Mouse (Mus musculus): ENCODE measurements around the gene Sf3b3. TPM values are rescaled to one million over a fixed set of nuclear protein-coding genes. Genes with fewer than 3 reads are reported as not detected.
"Not testable (repeated sequence)": the region's sequence is repeated elsewhere in the genome, so short reads cannot be mapped to it uniquely, and the experiment has no call there.

The Sf3b3 gene
- polyA plus RNA-seq, 1 experiment from 2014 or later: 125 TPM

DNA sequence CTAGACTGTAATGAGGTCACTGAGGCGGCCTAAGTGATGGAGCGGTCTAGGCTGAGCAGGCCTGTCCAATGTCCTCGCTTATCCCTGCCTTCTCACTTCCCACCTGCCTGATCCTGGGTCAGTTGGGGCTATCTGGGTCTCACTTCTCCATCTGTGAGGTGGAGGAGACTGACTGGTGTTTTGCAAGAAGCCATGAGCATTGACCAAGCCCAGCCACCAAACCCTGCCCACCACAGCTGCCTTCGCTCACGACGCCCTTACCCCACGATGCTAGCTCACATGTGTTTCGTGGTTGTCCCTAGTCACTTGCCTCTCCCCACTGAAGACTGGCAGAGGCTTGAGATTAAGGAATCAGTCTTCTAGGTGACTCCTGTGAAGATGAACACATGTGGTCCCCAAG lies 49.5 kb downstream of the Sf3b3 start:
- H3K36me3 ChIP-seq: no peaks in the 10 kb centered on the region
- ATAC-seq (ENCODE audit: insufficient number of reproducible peaks, low FRiP score, low TSS enrichment, low read depth): no peak
- WGBS: 95% methylated on average over 8 of the region's 8 CpGs
- no peak overlapping the region for H3K27ac ChIP-seq
- H3K9me3 ChIP-seq: no peaks in the 10 kb centered on the region
- H3K4me3 ChIP-seq: no peak overlapping the region
- H3K4me1 ChIP-seq: peaks cover 13% of the 10 kb centered on the region
- no peak overlapping the region for H3K9ac ChIP-seq
- H3K27me3 ChIP-seq: no peaks in the 10 kb centered on the region
- no peak overlapping the region for H3K4me2 ChIP-seq

DNA sequence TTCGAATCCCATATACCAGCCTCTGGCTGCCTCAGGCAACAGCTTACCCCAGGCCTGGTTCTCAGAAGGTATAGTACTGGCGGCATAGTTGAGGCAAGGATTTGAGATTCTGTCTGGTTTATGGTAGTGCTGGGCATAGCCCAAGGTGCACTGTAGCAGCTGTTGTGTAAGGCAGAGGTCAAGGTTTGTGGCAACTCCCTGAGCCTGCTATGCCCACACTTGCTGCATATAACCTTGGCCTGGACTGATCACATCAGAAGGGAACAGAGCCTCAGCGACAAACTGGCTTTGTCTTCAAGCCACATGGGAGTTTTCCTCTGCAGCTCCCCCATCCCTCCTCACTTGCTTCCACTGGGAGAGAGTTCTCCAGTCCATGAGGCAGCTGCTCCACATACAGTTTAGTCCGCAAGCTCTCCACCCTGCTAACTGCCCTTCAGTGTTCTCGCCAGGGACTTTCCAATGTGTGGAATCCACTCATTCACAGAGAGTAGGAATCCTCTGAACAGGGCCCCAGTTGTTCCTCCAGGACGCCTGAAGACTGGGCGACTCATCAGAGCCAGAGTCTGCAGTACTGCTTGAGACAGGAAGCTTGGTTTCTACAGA lies 52.1 kb downstream of the Sf3b3 start:
- ATAC-seq (ENCODE audit: insufficient number of reproducible peaks, low FRiP score, low TSS enrichment, low read depth): no peak
- Histone ChIP-seq H3K27me3 (no peaks in the 10 kb centered on the region), H3K4me2 (no peak overlapping the region), H3K27ac (no peak overlapping the region), H3K9me3 (no peaks in the 10 kb centered on the region), H3K4me1 (peaks cover 20% of the 10 kb centered on the region), H3K36me3 (no peaks in the 10 kb centered on the region), H3K9ac (no peak overlapping the region), H3K4me3 (no peak overlapping the region)
- WGBS: 81% methylated on average over 7 of the region's 7 CpGs

DNA sequence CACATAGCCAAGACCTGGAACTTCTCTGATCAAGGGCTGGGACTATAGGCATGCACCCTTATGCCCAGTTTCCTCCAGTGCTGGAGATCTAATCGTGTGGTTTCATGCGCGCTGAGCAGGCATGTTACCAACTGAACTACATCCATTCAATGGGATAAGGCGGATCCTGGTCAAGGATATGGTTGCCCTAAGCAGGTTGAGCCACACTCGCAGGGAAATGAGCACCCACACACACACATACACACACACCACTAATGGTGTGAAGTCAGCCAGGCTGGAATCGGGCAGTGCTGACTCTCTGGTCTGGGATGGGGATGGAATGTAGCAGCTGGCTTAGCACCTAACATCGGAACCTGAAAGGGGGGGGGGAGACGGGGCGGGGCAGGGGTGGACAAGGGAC lies 52.7 kb downstream of the Sf3b3 start:
- no peak for ATAC-seq (ENCODE audit: insufficient number of reproducible peaks, low FRiP score, low TSS enrichment, low read depth)
- Histone ChIP-seq H3K27ac (no peak overlapping the region), H3K9ac (no peak overlapping the region), H3K4me3 (no peak overlapping the region), H3K36me3 (no peaks in the 10 kb centered on the region), H3K4me2 (no peak overlapping the region), H3K27me3 (no peaks in the 10 kb centered on the region), H3K4me1 (peaks cover 25% of the 10 kb centered on the region), H3K9me3 (no peaks in the 10 kb centered on the region)
- WGBS: 85% methylated on average over 8 of the region's 9 CpGs

- Histone ChIP-seq H3K36me3 (no peaks in the 10 kb centered on the region), H3K27ac (no peak overlapping the region), H3K9me3 (no peaks in the 10 kb centered on the region), H3K9ac (no peak overlapping the region), H3K4me1 (peaks cover 26% of the 10 kb centered on the region), H3K4me2 (no peak overlapping the region), H3K4me3 (no peak overlapping the region), H3K27me3 (no peaks in the 10 kb centered on the region)
- 59% methylated on average over 9 of the region's 9 CpGs for WGBS
- ATAC-seq (ENCODE audit: insufficient number of reproducible peaks, low FRiP score, low TSS enrichment, low read depth): no peak
Observed at GRCm38 (mm10) chr8:110793511-110793910, 53.1 kb downstream of the Sf3b3 start.

DNA sequence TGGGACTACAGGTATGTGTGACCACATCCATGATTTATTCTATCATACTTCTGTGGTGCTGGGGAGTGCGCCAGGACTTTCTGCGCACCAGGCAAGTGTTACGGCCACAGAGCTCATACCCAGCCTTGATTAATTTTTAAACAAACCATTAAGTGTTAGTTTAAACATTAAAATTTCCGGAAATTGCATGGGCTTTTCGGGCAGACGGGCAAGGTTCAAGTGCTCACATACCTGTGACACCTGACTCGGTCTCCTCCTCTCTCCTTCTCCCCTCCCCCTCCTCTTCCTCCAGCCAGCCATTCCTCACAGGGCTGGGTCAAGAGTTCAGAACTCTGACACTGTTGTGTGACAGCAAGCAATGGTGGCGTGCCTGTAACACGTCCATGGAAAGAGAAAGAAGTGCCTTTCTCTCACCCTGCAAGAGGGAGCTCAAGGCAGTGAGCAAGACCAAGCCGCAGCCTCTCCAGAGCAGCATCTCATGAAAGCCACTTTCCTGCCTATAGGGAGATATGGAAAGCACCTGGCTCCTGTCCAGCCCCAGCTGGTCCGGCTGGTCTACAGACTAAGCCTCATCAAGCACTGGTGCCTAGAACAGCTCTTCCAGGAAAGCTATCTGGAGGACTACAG lies 53.9 kb downstream of the Sf3b3 start:
- H3K4me3 ChIP-seq: no peak overlapping the region
- H3K27me3 ChIP-seq: no peaks in the 10 kb centered on the region
- no peak overlapping the region for H3K9ac ChIP-seq
- H3K9me3 ChIP-seq: no peaks in the 10 kb centered on the region
- no peak overlapping the region for H3K27ac ChIP-seq
- WGBS: 55% methylated on average over 11 of the region's 11 CpGs
- H3K36me3 ChIP-seq: no peaks in the 10 kb centered on the region
- no peak overlapping the region for H3K4me2 ChIP-seq
- H3K4me1 ChIP-seq: peaks cover 26% of the 10 kb centered on the region
- ATAC-seq (ENCODE audit: insufficient number of reproducible peaks, low FRiP score, low TSS enrichment, low read depth): no peak

DNA sequence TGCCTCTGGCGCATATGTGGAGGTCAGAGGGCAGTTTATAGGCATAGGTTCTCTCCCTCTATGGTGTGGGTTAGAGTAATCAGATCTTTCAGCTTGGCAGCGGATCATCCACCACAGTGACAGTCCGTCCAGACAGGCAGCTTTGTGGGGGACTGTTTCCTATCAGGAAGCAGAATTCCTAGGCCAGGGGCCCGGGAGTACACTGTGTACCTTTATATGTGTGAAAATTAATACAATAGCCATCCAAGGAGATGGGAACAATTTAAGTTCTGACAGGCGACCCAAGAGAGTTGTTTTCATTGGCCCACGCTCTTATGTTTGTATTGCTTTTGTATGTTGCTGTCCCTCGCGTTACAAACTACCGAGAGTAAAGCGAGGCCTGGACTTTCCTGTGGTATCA lies 55.4 kb downstream of the Sf3b3 start:
- no peak for ATAC-seq (ENCODE audit: insufficient number of reproducible peaks, low FRiP score, low TSS enrichment, low read depth)
- Histone ChIP-seq H3K4me2 (no peak overlapping the region), H3K4me1 (peaks cover 26% of the 10 kb centered on the region), H3K27me3 (no peaks in the 10 kb centered on the region), H3K9me3 (no peaks in the 10 kb centered on the region), H3K27ac (no peak overlapping the region), H3K36me3 (no peaks in the 10 kb centered on the region), H3K4me3 (no peak overlapping the region), H3K9ac (no peak overlapping the region)
- 73% methylated on average over 10 of the region's 10 CpGs for WGBS

- Histone ChIP-seq H3K4me3 (no peak overlapping the region), H3K36me3 (no peaks in the 10 kb centered on the region), H3K4me2 (no peak overlapping the region), H3K27ac (peak overlapping the region; percentile 65; the same call in 1 of the 2 replicates), H3K9ac (no peak overlapping the region), H3K9me3 (no peaks in the 10 kb centered on the region), H3K4me1 (peaks cover 26% of the 10 kb centered on the region), H3K27me3 (no peaks in the 10 kb centered on the region)
- WGBS: 59% methylated on average over 6 of the region's 6 CpGs
- ATAC-seq (ENCODE audit: insufficient number of reproducible peaks, low FRiP score, low TSS enrichment, low read depth): no peak
Observed at GRCm38 (mm10) chr8:110790270-110790669, 56.3 kb downstream of the Sf3b3 start.

DNA sequence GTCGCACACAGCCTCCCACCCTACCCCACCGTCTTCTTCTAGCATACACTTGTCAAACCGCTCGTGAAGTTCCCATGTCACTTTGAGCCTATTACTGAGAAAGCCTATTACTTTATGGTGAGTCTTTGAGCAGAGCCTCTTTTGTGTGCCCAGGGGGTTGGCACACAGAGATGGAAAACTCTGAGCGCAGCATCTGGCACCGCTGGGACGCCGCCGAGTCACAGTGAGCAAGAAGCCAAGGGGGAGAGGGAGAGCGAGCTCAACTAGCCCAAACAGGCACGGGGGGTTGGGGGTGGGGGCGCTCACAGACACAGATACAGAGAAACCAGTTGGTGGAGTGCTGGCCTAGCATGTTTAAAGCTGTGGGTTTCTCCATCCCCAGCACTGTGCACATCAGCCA lies 57.0 kb downstream of the Sf3b3 start:
- 34% methylated on average over 12 of the region's 12 CpGs for WGBS
- no peaks in the 10 kb centered on the region for H3K27me3 ChIP-seq
- H3K9ac ChIP-seq: no peak overlapping the region
- H3K27ac ChIP-seq: peak overlapping the region; percentile 65
- H3K4me1 ChIP-seq: peaks cover 26% of the 10 kb centered on the region
- no peaks in the 10 kb centered on the region for H3K9me3 ChIP-seq
- H3K4me2 ChIP-seq: no peak overlapping the region
- no peaks in the 10 kb centered on the region for H3K36me3 ChIP-seq
- ATAC-seq (ENCODE audit: insufficient number of reproducible peaks, low FRiP score, low TSS enrichment, low read depth): 0 out of 2 replicates have a peak, but pooled peaks have one; percentile 35
- no peak overlapping the region for H3K4me3 ChIP-seq

GRCm38 (mm10) chr8:110788981-110789380 lies 57.6 kb downstream of the Sf3b3 start:
- H3K9ac ChIP-seq: no peak overlapping the region
- no peak overlapping the region for H3K4me3 ChIP-seq
- H3K4me1 ChIP-seq: peaks cover 26% of the 10 kb centered on the region
- H3K4me2 ChIP-seq: no peak overlapping the region
- peak overlapping the region; percentile 65; the same call in 1 of the 2 replicates for H3K27ac ChIP-seq
- H3K27me3 ChIP-seq: no peaks in the 10 kb centered on the region
- WGBS: 62% methylated on average over 12 of the region's 12 CpGs
- H3K36me3 ChIP-seq: no peaks in the 10 kb centered on the region
- ATAC-seq (ENCODE audit: insufficient number of reproducible peaks, low FRiP score, low TSS enrichment, low read depth): no peak
- H3K9me3 ChIP-seq: no peaks in the 10 kb centered on the region

GRCm38 (mm10) chr8:110787411-110787954 lies 59.1 kb downstream of the Sf3b3 start:
- no peaks in the 10 kb centered on the region for H3K27me3 ChIP-seq
- no peak overlapping the region for H3K4me2 ChIP-seq
- no peaks in the 10 kb centered on the region for H3K36me3 ChIP-seq
- no peak overlapping the region for H3K27ac ChIP-seq
- peaks cover 15% of the 10 kb centered on the region for H3K4me1 ChIP-seq
- H3K9ac ChIP-seq: no peak overlapping the region
- H3K9me3 ChIP-seq: no peaks in the 10 kb centered on the region
- no peak for ATAC-seq (ENCODE audit: insufficient number of reproducible peaks, low FRiP score, low TSS enrichment, low read depth)
- WGBS: 76% methylated on average over 9 of the region's 9 CpGs
- no peak overlapping the region for H3K4me3 ChIP-seq

DNA sequence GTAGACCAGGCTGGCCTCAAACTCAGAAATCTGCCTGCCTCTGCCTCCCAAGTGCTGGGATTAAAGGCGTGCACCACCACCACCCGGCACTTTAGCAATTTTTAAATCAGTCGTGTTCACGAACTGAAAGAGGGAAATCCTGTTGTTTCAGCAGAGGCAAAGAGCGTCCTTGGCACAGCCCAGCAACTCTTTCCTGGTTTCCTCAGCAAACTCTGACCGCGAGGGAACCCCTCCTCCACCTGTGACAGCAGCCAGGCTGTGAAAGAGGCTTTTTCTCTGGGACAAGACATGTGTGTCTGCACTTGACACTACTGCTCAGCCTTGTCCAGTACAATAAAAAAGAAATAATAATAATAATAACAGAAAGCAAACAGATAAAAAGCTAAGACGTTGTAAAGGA lies 59.7 kb downstream of the Sf3b3 start:
- ATAC-seq (ENCODE audit: insufficient number of reproducible peaks, low FRiP score, low TSS enrichment, low read depth): no peak
- Histone ChIP-seq H3K4me2 (no peak overlapping the region), H3K36me3 (no peaks in the 10 kb centered on the region), H3K4me3 (no peak overlapping the region), H3K9ac (no peak overlapping the region), H3K27ac (no peak overlapping the region), H3K27me3 (no peaks in the 10 kb centered on the region), H3K9me3 (no peaks in the 10 kb centered on the region), H3K4me1 (peaks cover 15% of the 10 kb centered on the region)
- 75% methylated on average over 8 of the region's 8 CpGs for WGBS

GRCm38 (mm10) chr8:110786501-110786900 lies 60.1 kb downstream of the Sf3b3 start:
- H3K27ac ChIP-seq; H3K4me2 ChIP-seq; ATAC-seq (ENCODE audit: insufficient number of reproducible peaks, low FRiP score, low TSS enrichment, low read depth); H3K4me3 ChIP-seq; H3K9me3 ChIP-seq; H3K9ac ChIP-seq; H3K36me3 ChIP-seq; H3K27me3 ChIP-seq: not testable (repeated sequence)
- peaks cover 15% of the 10 kb centered on the region for H3K4me1 ChIP-seq
- WGBS: 76% methylated on average over 7 of the region's 7 CpGs
